Mouse (Mus musculus): ENCODE results near the gene Fut8. TPM values are rescaled to one million over a fixed set of nuclear protein-coding genes. Genes with fewer than 3 reads are reported as not detected.
A peak's percentile ranks its signal among the peaks of the same experiment; 100 is the strongest.

The Fut8 gene
- 10 to 100 TPM; 60.3 to 61.6 TPM for total RNA-seq (2021)

GRCm38 (mm10) chr12:77237950-77238530 is at the start of gene Fut8:
TSS of gene Fut8 (plus strand) at chr12:77238125.
- peak; percentile 89 to 90 for DNase-seq (ENCODE audit: low spot score in 2 of 2)
- intact Hi-C loops (cut with DNase I), result loop anchor here (5.0 kb wide), 3 partner anchors 231 to 989 kb away; partner anchors contain the start of gene Gphn

DNA sequence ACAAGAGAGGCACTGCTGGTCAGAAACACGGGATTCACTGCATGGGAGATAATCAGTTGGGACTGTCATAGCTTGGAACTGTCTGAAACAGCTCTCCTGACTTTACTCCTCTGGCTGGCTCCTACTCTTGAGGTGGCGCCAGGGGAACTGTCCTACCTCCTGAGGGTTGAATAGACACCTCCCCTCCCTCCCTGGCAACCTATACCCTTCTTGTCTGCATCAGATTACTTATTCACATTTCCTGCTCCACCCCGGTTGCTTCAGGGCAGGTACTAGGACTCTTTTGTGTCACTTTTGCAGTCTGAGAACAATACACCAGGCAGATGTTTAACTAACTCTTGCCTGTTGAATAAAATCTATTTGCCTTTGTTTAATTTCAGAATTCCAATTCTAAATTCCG is 48.8 kb upstream of the Fut8 start:
- intact Hi-C loops (cut with DNase I), result no loop called here
- DNase-seq (ENCODE audit: low spot score in 2 of 2), result no peak

GRCm38 (mm10) chr12:77189933-77190446 is 47.9 kb upstream of the Fut8 start:
- intact Hi-C loops (cut with DNase I), result no loop called here
- DNase-seq (ENCODE audit: low spot score in 2 of 2), result no peak

- DNase-seq (ENCODE audit: low spot score in 2 of 2), result no peak
- intact Hi-C loops (cut with DNase I), result no loop called here
Observed at GRCm38 (mm10) chr12:77191478-77192271, 46.2 kb upstream of the Fut8 start.

GRCm38 (mm10) chr12:77192714-77193113 is 45.2 kb upstream of the Fut8 start:
- DNase-seq (ENCODE audit: low spot score in 2 of 2), result no peak
- intact Hi-C loops (cut with DNase I), result no loop called here

GRCm38 (mm10) chr12:77193225-77193716 is 44.7 kb upstream of the Fut8 start:
- no peak for DNase-seq (ENCODE audit: low spot score in 2 of 2)
- intact Hi-C loops (cut with DNase I), result no loop called here

DNA sequence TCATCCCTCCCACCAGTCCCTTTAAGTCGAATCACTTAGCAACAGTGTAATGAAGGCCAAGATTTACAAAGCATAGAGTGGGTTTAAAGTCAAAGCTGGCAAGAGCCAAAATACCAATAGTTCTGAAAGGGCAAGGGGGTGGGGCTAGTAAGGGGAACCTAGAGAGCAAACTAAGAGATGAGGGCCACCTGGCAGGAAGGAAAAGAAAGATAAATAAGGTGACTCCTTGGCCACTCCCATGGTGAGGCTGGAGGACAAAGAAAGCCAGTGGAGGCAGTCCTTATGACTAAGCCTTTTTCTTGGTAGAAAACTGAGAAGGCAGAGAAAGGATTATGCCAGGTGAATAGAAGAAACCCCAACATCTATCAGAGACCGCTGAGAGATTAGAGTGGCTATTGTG is 42.9 kb upstream of the Fut8 start:
- no peak for DNase-seq (ENCODE audit: low spot score in 2 of 2)
- intact Hi-C loops (cut with DNase I), result no loop called here

DNA sequence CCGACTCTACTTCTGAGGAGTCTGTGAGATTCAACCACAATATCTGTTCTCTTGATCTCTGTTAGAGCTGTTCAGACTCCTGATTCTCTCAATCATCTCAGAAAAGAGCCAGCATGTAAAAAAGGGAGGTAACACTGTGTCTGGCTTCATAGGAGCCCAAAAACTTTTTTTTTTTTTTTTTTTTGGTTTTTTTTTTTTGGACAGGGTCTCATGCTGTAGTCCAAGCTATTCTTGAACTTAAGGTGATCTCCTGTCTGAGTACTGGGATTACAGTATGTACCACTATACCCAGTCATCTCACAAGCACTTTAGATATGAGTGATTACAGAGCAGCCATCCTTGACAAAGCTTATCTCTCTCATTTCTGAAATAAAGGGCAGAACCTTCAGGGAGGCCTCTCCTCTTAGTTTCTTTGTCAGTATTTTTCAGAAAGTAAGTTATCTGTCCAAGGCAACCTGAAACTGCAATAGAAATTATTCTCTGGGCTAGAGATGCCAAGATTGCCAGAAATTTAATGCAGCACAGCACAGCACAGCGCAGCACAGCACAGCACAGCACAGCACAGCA is 41.3 kb upstream of the Fut8 start:
- DNase-seq (ENCODE audit: low spot score in 2 of 2), result no peak
- intact Hi-C loops (cut with DNase I), result no loop called here

DNA sequence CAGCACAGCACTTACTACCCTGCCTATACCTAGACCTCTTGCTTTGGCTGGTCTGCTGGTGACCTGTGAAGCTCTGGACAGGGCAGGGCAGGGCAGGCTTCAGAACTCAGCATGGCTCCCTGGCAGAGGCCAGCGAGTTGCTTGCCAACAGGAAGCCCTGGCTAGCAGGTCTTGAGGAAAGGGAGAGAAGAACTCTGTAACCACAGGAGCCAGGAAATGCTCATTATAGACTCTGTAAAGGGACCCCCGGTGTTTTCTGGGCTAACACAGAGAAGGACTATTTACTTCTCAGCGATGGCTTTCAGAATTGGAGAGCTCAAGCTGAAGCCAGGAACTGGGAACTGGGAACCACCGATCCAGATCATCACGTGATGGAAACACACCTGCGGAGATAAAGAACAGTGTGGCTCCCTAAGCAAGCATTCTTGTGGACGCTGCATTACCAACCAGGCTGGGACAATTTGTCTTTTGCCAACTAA is 40.8 kb upstream of the Fut8 start:
- intact Hi-C loops (cut with DNase I), result no loop called here
- no peak for DNase-seq (ENCODE audit: low spot score in 2 of 2)

DNA sequence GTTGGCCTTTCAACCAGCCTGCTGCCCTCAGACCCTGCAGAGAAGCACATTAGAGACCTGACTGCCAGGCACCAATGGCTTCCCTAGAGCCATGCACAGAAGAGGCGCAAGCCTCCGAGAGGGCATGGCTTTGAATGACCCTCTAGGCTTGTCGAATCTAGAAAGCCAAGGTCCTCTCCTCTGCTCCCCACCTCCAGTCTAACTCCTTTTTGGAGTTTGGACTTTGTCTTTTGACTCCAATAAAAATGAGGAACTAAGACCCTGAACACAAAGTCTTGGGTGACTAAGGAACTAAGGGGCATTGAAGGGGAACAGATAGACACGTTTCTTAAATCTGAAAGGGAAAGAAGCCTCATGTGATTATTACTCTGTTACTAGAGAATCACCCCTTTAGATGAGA is 39.7 kb upstream of the Fut8 start:
- no peak for DNase-seq (ENCODE audit: low spot score in 2 of 2)
- intact Hi-C loops (cut with DNase I), result no loop called here

GRCm38 (mm10) chr12:77201461-77202143 is 36.3 kb upstream of the Fut8 start:
- intact Hi-C loops (cut with DNase I), result no loop called here
- DNase-seq (ENCODE audit: low spot score in 2 of 2), result no peak

GRCm38 (mm10) chr12:77203136-77203535 is 34.8 kb upstream of the Fut8 start:
- intact Hi-C loops (cut with DNase I), result no loop called here
- no peak for DNase-seq (ENCODE audit: low spot score in 2 of 2)

GRCm38 (mm10) chr12:77206852-77207251 is 31.1 kb upstream of the Fut8 start:
- intact Hi-C loops (cut with DNase I), result no loop called here
- DNase-seq (ENCODE audit: low spot score in 2 of 2), result no peak

DNA sequence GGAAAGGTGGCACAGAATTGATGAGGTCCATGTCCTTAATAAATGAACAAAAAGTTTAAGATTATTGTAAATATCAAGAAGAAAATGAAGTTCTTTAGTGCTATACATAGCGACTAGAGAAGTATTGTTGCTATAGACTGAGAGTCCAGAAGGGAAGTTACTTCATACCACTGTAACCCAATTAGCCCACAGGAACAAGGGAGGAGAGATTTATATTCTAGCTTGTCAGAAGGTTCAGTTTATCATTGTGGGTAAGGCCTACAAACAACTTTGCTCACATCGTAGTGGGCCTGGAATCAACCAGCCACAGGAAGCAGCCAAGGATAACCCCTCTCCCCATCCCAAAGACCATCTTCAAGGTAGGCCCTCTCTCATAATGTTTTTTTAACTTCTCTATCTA is 29.9 kb upstream of the Fut8 start:
- intact Hi-C loops (cut with DNase I), result no loop called here
- no peak for DNase-seq (ENCODE audit: low spot score in 2 of 2)

DNA sequence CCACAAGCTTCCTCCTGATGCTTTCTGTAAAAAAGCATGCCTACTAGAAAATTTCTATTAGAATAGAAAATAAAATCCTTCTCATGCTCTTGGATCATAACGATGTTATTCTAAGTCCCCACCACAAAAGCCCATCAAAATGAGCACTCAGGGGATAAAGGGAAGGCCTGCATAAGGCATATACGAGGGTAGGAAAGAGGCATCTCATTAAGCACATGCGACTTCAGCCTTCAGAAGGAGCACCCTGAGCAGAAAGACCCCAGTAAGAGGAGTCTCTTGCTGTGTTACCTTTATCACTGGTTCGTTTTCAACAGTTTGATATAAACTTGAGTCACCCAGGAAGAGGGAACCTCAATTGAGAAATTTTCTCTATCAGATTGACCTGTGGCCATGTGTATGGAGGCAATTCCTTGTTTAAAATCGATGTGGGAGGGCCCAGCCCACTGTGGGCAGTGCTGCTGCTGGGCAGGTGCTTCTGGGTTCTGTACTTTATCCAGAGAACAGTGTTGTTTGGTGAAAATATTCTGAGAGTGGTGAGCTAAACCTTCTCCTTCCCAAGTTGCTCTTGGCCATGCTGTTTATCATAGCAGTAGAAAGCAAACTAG is 29.2 kb upstream of the Fut8 start:
- no peak for DNase-seq (ENCODE audit: low spot score in 2 of 2)
- intact Hi-C loops (cut with DNase I), result no loop called here

DNA sequence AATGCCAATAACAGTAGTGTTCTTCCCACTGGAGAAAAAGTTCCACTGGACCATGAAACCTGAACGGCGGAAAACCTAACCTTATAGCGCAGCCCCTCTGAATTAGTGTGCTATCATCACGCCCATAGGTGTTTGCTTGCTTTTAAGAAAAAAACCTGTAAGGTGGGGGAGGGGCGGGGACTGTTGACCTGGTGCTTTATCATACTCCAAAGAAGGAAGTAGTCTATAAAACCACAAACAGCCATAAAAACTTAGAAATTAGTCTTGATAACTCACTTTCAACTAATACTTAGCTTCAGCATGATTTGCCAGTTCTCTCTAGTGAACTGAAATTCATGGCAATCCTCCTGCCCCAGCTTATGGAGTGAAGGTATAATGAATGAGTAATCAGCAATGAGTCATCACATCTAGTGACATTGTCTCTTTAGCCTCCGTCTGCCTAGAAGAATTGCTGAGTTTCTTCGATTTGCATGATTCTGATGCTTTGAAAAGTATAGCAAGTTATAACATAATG is 26.2 kb upstream of the Fut8 start:
- DNase-seq (ENCODE audit: low spot score in 2 of 2), result no peak
- intact Hi-C loops (cut with DNase I), result no loop called here

- intact Hi-C loops (cut with DNase I), result no loop called here
- no peak for DNase-seq (ENCODE audit: low spot score in 2 of 2)
Observed at GRCm38 (mm10) chr12:77213896-77214564, 23.9 kb upstream of the Fut8 start.

DNA sequence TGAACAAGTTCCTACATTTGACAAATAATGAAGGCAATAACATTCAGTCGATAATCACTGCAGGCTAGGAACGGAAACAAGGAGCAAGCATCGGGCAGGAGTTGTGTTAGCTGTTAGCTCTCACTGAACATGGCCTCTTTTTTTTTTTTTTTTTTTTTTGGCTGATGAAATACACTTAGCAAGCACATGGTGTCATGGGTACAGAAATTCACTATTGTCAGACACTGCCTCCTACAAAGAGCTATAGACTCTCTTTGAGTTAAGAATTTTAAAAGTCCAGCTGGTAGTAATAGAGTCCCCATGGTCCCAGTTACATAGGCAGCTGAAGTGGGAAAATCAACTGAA is 23.4 kb upstream of the Fut8 start:
- DNase-seq (ENCODE audit: low spot score in 2 of 2), result no peak
- intact Hi-C loops (cut with DNase I), result no loop called here
